Mouse (Mus musculus): ENCODE measurements at regions not wholly inside any gene's neighbourhood (a gene's known extent, or its start where the extent isn't known, plus 50 kb on each side); places are given as distances from the start of the nearest gene placed in this dataset.
A peak's percentile ranks its signal among the peaks of the same experiment; 100 is the strongest.

DNA sequence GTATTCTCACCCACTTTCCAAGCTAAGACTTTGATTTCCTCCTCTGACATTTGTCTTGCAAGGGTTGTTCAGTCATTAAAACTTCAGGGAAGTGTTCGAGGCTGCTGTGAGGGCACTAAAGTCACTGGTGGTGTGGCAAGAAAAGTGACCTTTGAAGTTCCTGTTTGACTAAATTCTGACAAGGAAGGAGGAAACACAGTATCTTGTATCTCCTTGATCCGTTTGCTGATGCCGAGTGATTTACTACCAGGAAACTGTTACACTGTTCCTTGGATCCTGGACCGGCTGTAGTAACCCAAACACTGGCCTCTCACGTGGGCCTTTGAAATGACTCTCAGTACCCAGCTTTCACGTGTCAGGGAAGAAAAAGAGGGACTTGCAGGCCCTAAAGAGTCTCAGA is 53.5 kb upstream of the Ralgapa2 start:
- TF ChIP-seq EP300 (IDR thresholded peaks at IDR 0.05) (peak; percentile 60; the same call in 1 of the 2 replicates), CTCF (IDR thresholded peaks at IDR 0.05) (no peak)
- DNase-seq (ENCODE audit: low spot score) (peak; percentile 38), ATAC-seq (peak; percentile 53)
- no peak overlapping the region for H3K4me3 ChIP-seq (ENCODE audit: low read depth, low read length)
- H3K9ac ChIP-seq (replicated peaks; ENCODE audit: low read depth), result no peak overlapping the region
- H3K36me3 ChIP-seq (ENCODE audit: insufficient read depth, low read length), result no peaks in the 10 kb centered on the region
- H3K9me3 ChIP-seq (ENCODE audit: low read length), result no peaks in the 10 kb centered on the region
- H3K27ac ChIP-seq (ENCODE audit: low read length), result no peak overlapping the region
- H3K27me3 ChIP-seq (replicated peaks; ENCODE audit: insufficient read depth, low read length), result no peaks in the 10 kb centered on the region
- H3K4me1 ChIP-seq (ENCODE audit: insufficient read depth, low read depth, low read length), result no peaks in the 10 kb centered on the region
- 34% methylated on average over 6 of the region's 6 CpGs for WGBS
- no peak overlapping the region for H3K4me2 ChIP-seq (replicated peaks; ENCODE audit: low read depth, low read length)

GRCm38 (mm10) chr2:146568171-146568842 is 56.2 kb upstream of the Ralgapa2 start:
- TF ChIP-seq EP300 (IDR thresholded peaks at IDR 0.05), result no peak
- TF ChIP-seq CTCF (IDR thresholded peaks at IDR 0.05), result no peak
- Histone ChIP-seq H3K4me1 (ENCODE audit: insufficient read depth, low read depth, low read length) (no peaks in the 10 kb centered on the region), H3K9me3 (ENCODE audit: low read length) (no peaks in the 10 kb centered on the region), H3K4me2 (replicated peaks; ENCODE audit: low read depth, low read length) (no peak overlapping the region), H3K36me3 (ENCODE audit: insufficient read depth, low read length) (no peaks in the 10 kb centered on the region), H3K27me3 (replicated peaks; ENCODE audit: insufficient read depth, low read length) (no peaks in the 10 kb centered on the region), H3K9ac (replicated peaks; ENCODE audit: low read depth) (no peak overlapping the region), H3K27ac (ENCODE audit: low read length) (no peak overlapping the region), H3K4me3 (ENCODE audit: low read depth, low read length) (no peak overlapping the region)
- DNase-seq (ENCODE audit: low spot score), result no peak
- ATAC-seq, result no peak
- WGBS, result 79% methylated on average over 11 of the region's 11 CpGs

DNA sequence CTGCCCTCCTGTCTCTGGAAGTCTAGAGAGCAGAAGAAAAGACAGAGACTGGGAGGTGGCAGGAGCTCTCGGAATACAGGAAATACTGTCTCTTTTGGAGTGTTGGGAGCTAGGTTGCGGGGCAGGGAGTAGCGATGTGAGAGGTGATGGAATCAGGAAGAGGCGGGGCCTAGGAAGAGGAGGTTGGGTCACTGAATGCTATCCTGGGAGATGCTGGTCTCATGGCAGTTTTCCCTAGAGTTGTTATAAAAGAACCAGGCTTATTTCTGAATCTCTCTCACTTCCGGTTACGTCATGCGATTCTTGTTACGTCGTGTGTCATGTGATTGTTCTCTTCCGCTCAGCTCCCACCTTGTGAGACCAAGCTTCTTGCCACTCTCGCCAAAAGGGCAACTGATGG is 58.9 kb upstream of the Ralgapa2 start:
- Histone ChIP-seq H3K27me3 (replicated peaks; ENCODE audit: insufficient read depth, low read length) (no peaks in the 10 kb centered on the region), H3K27ac (ENCODE audit: low read length) (no peak overlapping the region), H3K4me1 (ENCODE audit: insufficient read depth, low read depth, low read length) (no peaks in the 10 kb centered on the region), H3K4me3 (ENCODE audit: low read depth, low read length) (no peak overlapping the region), H3K9me3 (ENCODE audit: low read length) (no peaks in the 10 kb centered on the region), H3K36me3 (ENCODE audit: insufficient read depth, low read length) (no peaks in the 10 kb centered on the region), H3K9ac (replicated peaks; ENCODE audit: low read depth) (no peak overlapping the region), H3K4me2 (replicated peaks; ENCODE audit: low read depth, low read length) (no peak overlapping the region)
- DNase-seq (ENCODE audit: low spot score) (no peak), ATAC-seq (no peak)
- 84% methylated on average over 11 of the region's 11 CpGs for WGBS
- TF ChIP-seq EP300 (IDR thresholded peaks at IDR 0.05) (no peak), CTCF (IDR thresholded peaks at IDR 0.05) (no peak)

GRCm38 (mm10) chr2:146571857-146572256 is 59.7 kb upstream of the Ralgapa2 start:
- no peaks in the 10 kb centered on the region for H3K27me3 ChIP-seq (replicated peaks; ENCODE audit: insufficient read depth, low read length)
- no peak overlapping the region for H3K27ac ChIP-seq (ENCODE audit: low read length)
- no peak for DNase-seq (ENCODE audit: low spot score)
- 93% methylated on average over 9 of the region's 9 CpGs for WGBS
- H3K4me1 ChIP-seq (ENCODE audit: insufficient read depth, low read depth, low read length), result no peaks in the 10 kb centered on the region
- H3K4me2 ChIP-seq (replicated peaks; ENCODE audit: low read depth, low read length), result no peak overlapping the region
- ATAC-seq, result no peak
- H3K36me3 ChIP-seq (ENCODE audit: insufficient read depth, low read length), result no peaks in the 10 kb centered on the region
- H3K9me3 ChIP-seq (ENCODE audit: low read length), result no peaks in the 10 kb centered on the region
- H3K4me3 ChIP-seq (ENCODE audit: low read depth, low read length), result no peak overlapping the region
- TF ChIP-seq CTCF (IDR thresholded peaks at IDR 0.05), result no peak
- no peak for TF ChIP-seq EP300 (IDR thresholded peaks at IDR 0.05)
- H3K9ac ChIP-seq (replicated peaks; ENCODE audit: low read depth), result no peak overlapping the region

DNA sequence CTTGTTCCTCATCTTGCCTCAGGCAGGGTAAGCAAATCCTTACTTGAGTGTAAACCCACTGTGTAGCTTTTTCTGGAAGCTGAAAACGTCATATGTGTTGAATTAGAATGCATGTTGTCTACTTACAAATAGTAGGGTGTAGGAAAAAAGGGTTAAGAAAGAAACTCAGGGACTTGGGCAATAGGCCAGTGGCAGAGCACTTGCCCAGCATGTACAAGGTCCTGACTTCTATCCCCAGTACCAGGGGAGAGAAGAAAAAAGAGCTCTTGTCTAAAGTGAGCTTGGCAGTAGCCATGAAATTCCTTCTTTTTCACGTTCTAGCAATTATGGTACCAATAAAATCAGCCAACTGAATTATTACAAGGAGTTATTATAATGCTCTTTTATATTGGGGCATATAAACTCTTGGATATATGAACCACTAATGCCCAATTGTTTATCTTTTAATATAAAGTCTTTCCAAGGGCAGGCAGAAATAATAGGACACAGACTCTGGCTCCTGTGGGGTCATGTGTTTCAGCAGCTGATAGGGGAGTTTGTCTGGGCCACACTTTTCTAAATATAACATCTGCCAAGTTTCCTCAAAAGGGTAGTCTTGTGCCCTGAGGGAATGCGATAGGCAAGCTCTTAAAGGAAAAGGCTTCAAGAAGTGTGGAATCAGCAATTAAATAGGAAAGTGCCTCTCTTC is 63.6 kb upstream of the Ralgapa2 start:
- TF ChIP-seq EP300 (IDR thresholded peaks at IDR 0.05) (no peak), CTCF (IDR thresholded peaks at IDR 0.05) (no peak)
- no peak overlapping the region for H3K4me2 ChIP-seq (replicated peaks; ENCODE audit: low read depth, low read length)

DNA sequence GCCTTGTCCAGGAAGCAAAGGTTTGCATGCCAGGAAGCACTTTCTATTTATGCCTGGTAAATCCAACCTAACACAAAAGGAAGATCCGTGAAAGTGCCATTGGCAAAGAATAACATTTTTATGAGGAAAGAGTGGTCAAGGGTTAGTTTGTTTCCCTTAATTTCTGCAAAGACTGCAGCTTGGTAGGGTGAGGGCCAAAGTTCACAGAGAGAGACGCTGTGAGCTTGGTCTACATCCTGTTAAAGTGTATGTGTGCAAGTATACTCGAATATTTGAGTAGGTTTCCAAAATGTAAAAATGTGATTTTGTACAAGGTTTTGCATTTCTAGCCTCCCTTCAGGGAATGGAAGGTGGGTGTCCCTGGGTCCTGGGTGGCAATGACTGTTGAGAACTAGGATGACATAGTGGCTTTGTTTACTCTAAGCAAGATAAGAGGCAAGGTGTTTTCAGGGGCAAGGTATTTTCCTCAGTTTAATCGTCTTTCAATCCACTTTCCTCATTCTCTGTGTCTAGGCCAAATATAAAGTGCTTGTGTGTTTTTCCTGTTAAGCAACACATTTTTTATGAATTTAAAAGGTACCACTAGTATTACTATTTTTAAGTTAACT is 64.3 kb upstream of the Ralgapa2 start:
- DNase-seq (ENCODE audit: low spot score) (no peak), ATAC-seq (no peak)
- Histone ChIP-seq H3K4me2 (replicated peaks; ENCODE audit: low read depth, low read length) (no peak overlapping the region), H3K27ac (ENCODE audit: low read length) (0 out of 2 replicates have a peak overlapping the region, but pooled peaks have one; percentile 15), H3K9me3 (ENCODE audit: low read length) (no peaks in the 10 kb centered on the region), H3K4me1 (ENCODE audit: insufficient read depth, low read depth, low read length) (no peaks in the 10 kb centered on the region), H3K4me3 (ENCODE audit: low read depth, low read length) (no peak overlapping the region), H3K9ac (replicated peaks; ENCODE audit: low read depth) (no peak overlapping the region), H3K27me3 (replicated peaks; ENCODE audit: insufficient read depth, low read length) (no peaks in the 10 kb centered on the region), H3K36me3 (ENCODE audit: insufficient read depth, low read length) (no peaks in the 10 kb centered on the region)
- 24% methylated on average over 4 of the region's 4 CpGs for WGBS
- TF ChIP-seq CTCF (IDR thresholded peaks at IDR 0.05), result no peak

More for the DNA sequence above, 63.6 kb upstream of the Ralgapa2 start:
- DNase-seq (ENCODE audit: low spot score) (no peak), ATAC-seq (no peak)
- no peaks in the 10 kb centered on the region for H3K27me3 ChIP-seq (replicated peaks; ENCODE audit: insufficient read depth, low read length)
- H3K27ac ChIP-seq (ENCODE audit: low read length), result 0 out of 2 replicates have a peak overlapping the region, but pooled peaks have one; percentile 15
- WGBS, result 35% methylated on average over 3 of the region's 3 CpGs
- no peaks in the 10 kb centered on the region for H3K9me3 ChIP-seq (ENCODE audit: low read length)
- no peaks in the 10 kb centered on the region for H3K4me1 ChIP-seq (ENCODE audit: insufficient read depth, low read depth, low read length)
- no peak overlapping the region for H3K9ac ChIP-seq (replicated peaks; ENCODE audit: low read depth)
- H3K4me3 ChIP-seq (ENCODE audit: low read depth, low read length), result no peak overlapping the region
- no peaks in the 10 kb centered on the region for H3K36me3 ChIP-seq (ENCODE audit: insufficient read depth, low read length)

Measured in lung, postnatal 0 days (tissue).